Mouse (Mus musculus) adrenal gland, postnatal 14 days (tissue): Measurements from ENCODE around the gene Son. TPM values are rescaled to one million over a fixed set of nuclear protein-coding genes. Genes with fewer than 3 reads are reported as not detected.

Experiments
- DNase-seq: peaks from one replicate; pipeline ENCODE4 v3.0.0; 2021; ENCODE audit warnings: mixed read lengths
- long read RNA-seq, 2 experiments: library from polyadenylated mRNA; stranded (forward); transcript quantifications; one replicate each; pipeline ENCODE4 v2.0.0; 2021
- total RNA-seq: library from RNA; stranded (reverse); gene quantifications from 2 replicates; pipeline ENCODE4 v1.2.3, GENCODE M21; 2021

Gene Son
- 226 and 238 TPM in 2 replicates for total RNA-seq
- long read RNA-seq, experiment 1, full-length matches to known transcripts, result 2 of 81 reads
- long read RNA-seq, experiment 1, partial matches to known transcripts, result 74 of 81 reads
- long read RNA-seq, experiment 1, other reads (novel, unspliced or antisense), result 5 of 81 reads
- long read RNA-seq, experiment 2, full-length matches to known transcripts, result 1 of 123 reads
- long read RNA-seq, experiment 2, partial matches to known transcripts, result 118 of 123 reads
- long read RNA-seq, experiment 2, other reads (novel, unspliced or antisense), result 4 of 123 reads

GRCm38 (mm10) chr16:91647461-91648219, at the start of gene Son:
Gene Son (plus strand): TSS chr16:91647506.
- DNase-seq, result peak; percentile 98

- peak; percentile 99 for DNase-seq
Observed at GRCm38 (mm10) chr16:91597672-91598010, 49.7 kb upstream of the Son start, which contains the start of gene Tmem50b. Gene Tmem50b (minus strand): TSS chr16:91597800.

- DNase-seq, result no peak
Observed at GRCm38 (mm10) chr16:91599242-91599641, 48.1 kb upstream of the Son start.

GRCm38 (mm10) chr16:91601081-91601480, 46.2 kb upstream of the Son start:
- DNase-seq, result no peak

- DNase-seq, result no peak
Observed at GRCm38 (mm10) chr16:91601693-91602092, 45.6 kb upstream of the Son start.

- DNase-seq, result no peak
Observed at GRCm38 (mm10) chr16:91605156-91605555, 42.1 kb upstream of the Son start.

GRCm38 (mm10) chr16:91606958-91607357, 40.3 kb upstream of the Son start:
- no peak for DNase-seq

- peak; percentile 82 for DNase-seq
Observed at GRCm38 (mm10) chr16:91609501-91610245, 37.6 kb upstream of the Son start.

- peak; percentile 49 for DNase-seq
Observed at GRCm38 (mm10) chr16:91611248-91611647, 36.1 kb upstream of the Son start.

- DNase-seq, result peak; percentile 53
Observed at GRCm38 (mm10) chr16:91612525-91612924, 34.8 kb upstream of the Son start.

- DNase-seq, result no peak
Observed at GRCm38 (mm10) chr16:91614552-91614951, 32.8 kb upstream of the Son start.

GRCm38 (mm10) chr16:91618511-91619501, 28.5 kb upstream of the Son start, which contains the start of gene Dnajc28:
Gene Dnajc28 (minus strand): TSS chr16:91619026.
- DNase-seq, result peak; percentile 88

GRCm38 (mm10) chr16:91620185-91620584, 27.1 kb upstream of the Son start:
- DNase-seq, result no peak

GRCm38 (mm10) chr16:91620991-91621390, 26.3 kb upstream of the Son start:
- DNase-seq, result no peak

- DNase-seq, result no peak
Observed at GRCm38 (mm10) chr16:91623074-91623473, 24.2 kb upstream of the Son start.

- DNase-seq, result no peak
Observed at GRCm38 (mm10) chr16:91627831-91628230, 19.5 kb upstream of the Son start.

GRCm38 (mm10) chr16:91628673-91629072, 18.6 kb upstream of the Son start:
- no peak for DNase-seq

GRCm38 (mm10) chr16:91629749-91630148, 17.6 kb upstream of the Son start:
- no peak for DNase-seq

GRCm38 (mm10) chr16:91630584-91630983, 16.7 kb upstream of the Son start:
- DNase-seq, result no peak

GRCm38 (mm10) chr16:91632439-91632838, 14.9 kb upstream of the Son start:
- DNase-seq, result peak; percentile 84

GRCm38 (mm10) chr16:91632940-91633339, 14.4 kb upstream of the Son start:
- no peak for DNase-seq

- DNase-seq, result no peak
Observed at GRCm38 (mm10) chr16:91633641-91634040, 13.7 kb upstream of the Son start.
